Mouse (Mus musculus) heart, embryonic 14.5 days (tissue): Measurements from ENCODE around the gene Fanci. TPM values are rescaled to one million over a fixed set of nuclear protein-coding genes. Genes with fewer than 3 reads are reported as not detected.

ENCODE experiments used
- ATAC-seq: fragments of 200-750 bp; cut with Nextera tagmentation; 2 replicates; pipeline ENCODE4 v1.8.0; 2017; ENCODE audit warnings: low read depth, moderate TSS enrichment; ENCODE audit not compliant: insufficient number of reproducible peaks, insufficient read depth, low FRiP score
- H3K27ac ChIP-seq, 2 experiments: fragments of 200-500 bp in 1 of 2; fragments of 300-500 bp in 1 of 2; sonication (generic) in 1 of 2; replicated peaks in 1 of 2; 2 replicates each; pipeline ENCODE4 v1.5.1; 2012 to 2014; ENCODE audit warnings: low read depth in 2 of 2, low read length in 2 of 2, control low read depth in 1 of 2, mild to moderate bottlenecking in 1 of 2, mixed read lengths in 1 of 2; ENCODE audit not compliant: control insufficient read depth in 1 of 2, insufficient read depth in 1 of 2
- H3K27me3 ChIP-seq: fragments of 300-500 bp; sonication (generic); 2 replicates; pipeline ENCODE4 v1.6.1; 2014; ENCODE audit warnings: mild to moderate bottlenecking, low read length, control low read depth; ENCODE audit not compliant: control insufficient read depth, insufficient read depth
- H3K36me3 ChIP-seq: fragments of 300-500 bp; sonication (generic); 2 replicates; pipeline ENCODE4 v1.6.1; 2014; ENCODE audit warnings: mild to moderate bottlenecking, control low read depth, low read length, mixed read lengths; ENCODE audit not compliant: control insufficient read depth, insufficient read depth
- H3K4me1 ChIP-seq, 2 experiments: fragments of 200-500 bp in 1 of 2; fragments of 300-500 bp in 1 of 2; sonication (generic) in 1 of 2; 2 replicates each; pipeline ENCODE4 v1.6.1; 2012 to 2014; ENCODE audit warnings: low read length in 2 of 2, control low read depth in 1 of 2, mixed read lengths in 1 of 2; ENCODE audit not compliant: control insufficient read depth in 2 of 2, insufficient read depth in 2 of 2
- H3K4me2 ChIP-seq: fragments of 300-500 bp; sonication (generic); 2 replicates; pipeline ENCODE4 v1.6.1; 2014; ENCODE audit warnings: mild to moderate bottlenecking, low read length
- H3K4me3 ChIP-seq, 2 experiments: fragments of 200-500 bp in 1 of 2; fragments of 300-500 bp in 1 of 2; sonication (generic) in 1 of 2; 2 replicates each; pipeline ENCODE4 v1.5.1; 2012 to 2014; ENCODE audit warnings: low read length in 2 of 2, mild to moderate bottlenecking in 2 of 2, control low read depth in 1 of 2, low read depth in 1 of 2, moderate library complexity in 1 of 2; ENCODE audit not compliant: control insufficient read depth in 1 of 2, insufficient read depth in 1 of 2
- H3K9ac ChIP-seq: fragments of 300-500 bp; sonication (generic); 2 replicates; pipeline ENCODE4 v1.6.1; 2014; ENCODE audit warnings: mild to moderate bottlenecking, low read length
- H3K9me3 ChIP-seq: fragments of 300-500 bp; sonication (generic); 2 replicates; pipeline ENCODE4 v1.6.1; 2016; ENCODE audit warnings: low read length, control low read depth; ENCODE audit not compliant: control insufficient read depth
- WGBS: fragments of 180-500 bp; shearing (Covaris S2); extraction: QIAGEN DNeasy Blood & Tissue Kit; methylation state at CpG from one replicate; pipeline ENCODE4 v1.1.7; 2014; 5-methylcytosine and 5-hydroxymethylcytosine counted together
- polyA plus RNA-seq: library from polyadenylated mRNA; unstranded; fragments of >200 nt; fragmentation: Nextera tagmentation; extraction: Ambion mirVana; gene quantifications from 2 replicates; pipeline ENCODE4 v1.2.1, GENCODE M21; 2014

Gene Fanci
- polyA plus RNA-seq, 1 experiment from 2014 or later, result 9.2 TPM

DNA sequence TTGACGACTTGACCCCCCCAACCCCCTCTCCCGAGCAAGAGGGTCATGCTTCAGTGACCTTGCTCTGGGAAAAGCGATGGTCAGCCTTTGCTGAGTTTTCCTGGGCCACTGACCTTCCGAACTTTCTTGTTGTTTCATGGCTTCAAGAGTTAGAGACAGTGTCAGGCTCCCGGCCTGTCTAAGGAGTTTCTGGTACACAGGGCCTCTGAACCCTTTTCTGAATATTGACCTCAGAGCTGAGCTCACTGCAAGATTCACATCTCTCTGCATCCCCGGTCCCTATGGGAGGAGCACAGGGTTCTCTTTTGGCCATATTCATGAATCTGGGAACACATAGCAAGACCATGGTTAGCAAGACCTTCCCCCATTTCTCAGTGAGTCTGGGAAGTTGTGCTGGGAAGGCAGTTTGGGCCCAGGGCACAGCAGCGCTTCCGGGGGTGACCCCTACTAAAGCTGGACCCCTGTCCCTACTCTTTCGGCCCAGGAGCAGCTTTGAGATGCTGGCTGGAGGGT is 105.1 kb downstream of the Fanci start:
- Histone ChIP-seq H3K9me3 (no peaks in the 10 kb centered on the region), H3K27ac (no peak overlapping the region), H3K4me3 (no peak overlapping the region), H3K36me3 (no peaks in the 10 kb centered on the region), H3K9ac (no peak overlapping the region), H3K4me1 (peaks cover 0 to 3% of the 10 kb centered on the region in 2 experiments; a peak in 1 of 4 replicates), H3K27me3 (peaks cover 90% of the 10 kb centered on the region), H3K4me2 (no peak overlapping the region)
- ATAC-seq, result no peak
- 8% methylated on average over 9 of the region's 9 CpGs for WGBS

GRCm38 (mm10) chr7:79497701-79498115 is 106.0 kb downstream of the Fanci start:
- WGBS, result 2% methylated on average over 20 of the region's 20 CpGs
- Histone ChIP-seq H3K27me3 (peaks cover 97% of the 10 kb centered on the region), H3K4me1 (peaks cover 0 to 3% of the 10 kb centered on the region in 2 experiments; a peak in 1 of 4 replicates), H3K36me3 (no peaks in the 10 kb centered on the region), H3K4me3 (no peak overlapping the region), H3K9me3 (no peaks in the 10 kb centered on the region), H3K4me2 (no peak overlapping the region), H3K9ac (no peak overlapping the region), H3K27ac (no peak overlapping the region)
- ATAC-seq, result no peak

DNA sequence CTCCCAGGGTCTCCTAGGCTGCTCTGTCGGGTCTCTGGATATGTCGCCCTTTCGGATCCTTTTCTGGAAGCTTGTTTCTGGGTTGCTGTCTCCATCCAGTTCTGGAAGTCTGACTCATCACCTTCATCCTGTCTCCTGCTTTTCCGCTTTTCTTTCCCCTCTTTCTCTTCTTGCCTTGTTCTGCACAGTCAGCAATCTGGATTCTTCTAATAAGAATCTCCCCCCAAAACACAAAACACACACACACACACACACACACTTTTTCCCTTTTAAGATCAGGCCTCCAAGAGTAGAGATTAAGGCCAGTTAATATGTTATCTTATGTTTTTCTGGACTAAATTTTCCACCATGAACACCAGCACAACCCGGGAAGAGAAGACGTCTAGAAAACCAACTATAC is 106.6 kb downstream of the Fanci start:
- no peak for ATAC-seq
- WGBS, result 4% methylated on average over 6 of the region's 6 CpGs

GRCm38 (mm10) chr7:79498965-79499595 is 107.4 kb downstream of the Fanci start:
- Histone ChIP-seq H3K4me1 (peaks cover 0 to 3% of the 10 kb centered on the region in 2 experiments; a peak in 1 of 4 replicates), H3K9ac (no peak overlapping the region), H3K9me3 (no peaks in the 10 kb centered on the region), H3K27ac (no peak overlapping the region), H3K4me3 (no peak overlapping the region), H3K27me3 (peaks cover 98% of the 10 kb centered on the region), H3K4me2 (no peak overlapping the region), H3K36me3 (no peaks in the 10 kb centered on the region)
- no peak for ATAC-seq
- 3% methylated on average over 34 of the region's 35 CpGs for WGBS

More for the DNA sequence above, 106.6 kb downstream of the Fanci start:
- peaks cover 97% of the 10 kb centered on the region for H3K27me3 ChIP-seq
- H3K4me3 ChIP-seq, result no peak overlapping the region
- no peaks in the 10 kb centered on the region for H3K9me3 ChIP-seq
- no peak overlapping the region for H3K9ac ChIP-seq
- H3K4me2 ChIP-seq, result no peak overlapping the region
- no peak overlapping the region for H3K27ac ChIP-seq
- H3K4me1 ChIP-seq, result peaks cover 0 to 3% of the 10 kb centered on the region in 2 experiments; a peak in 1 of 4 replicates
- no peaks in the 10 kb centered on the region for H3K36me3 ChIP-seq

Other genes starting within 250 kb of the Fanci start
- 260 and 264 TPM in 2 replicates for gene Mfge8, start 242.9 kb upstream of the Fanci start, polyA plus RNA-seq
- 4.2 and 5.0 TPM in 2 replicates for gene Abhd2, start 118.7 kb upstream of the Fanci start, polyA plus RNA-seq
- not detected in 2 replicates for gene Rlbp1, start 4.9 kb upstream of the Fanci start, polyA plus RNA-seq
- gene Polg, start 74.4 kb downstream of the Fanci start, polyA plus RNA-seq, result 26.3 and 31.0 TPM in 2 replicates
- gene Rhcg, start 225.7 kb downstream of the Fanci start, polyA plus RNA-seq, result not detected in 2 replicates